Mouse (Mus musculus): ENCODE results near the gene Bag2.
"Not testable (repeated sequence)": the region's sequence is repeated elsewhere in the genome, so short reads cannot be mapped to it uniquely, and the experiment has no call there.

The Bag2 gene

DNA sequence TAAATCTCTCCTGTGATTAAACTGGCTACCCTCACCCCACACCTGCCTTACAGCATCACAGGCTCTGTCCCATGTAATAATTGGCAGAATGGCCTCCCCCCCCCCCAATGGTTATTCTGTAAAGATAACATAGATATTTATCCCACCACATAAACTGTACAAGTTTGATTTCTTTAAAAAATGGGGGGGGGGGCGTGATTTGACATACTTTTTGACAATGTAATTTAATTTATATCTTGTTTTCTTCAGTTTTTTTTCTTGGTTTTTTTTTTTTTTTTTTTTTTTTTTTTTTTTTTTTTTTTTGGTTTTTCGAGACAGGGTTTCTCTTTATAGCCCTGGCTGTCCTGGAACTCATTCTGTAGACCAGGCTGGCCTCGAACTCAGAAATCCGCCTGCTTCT is 7.9 kb downstream of the Bag2 start:
- not testable (repeated sequence) for DNase-seq (ENCODE audit: low read depth)

DNA sequence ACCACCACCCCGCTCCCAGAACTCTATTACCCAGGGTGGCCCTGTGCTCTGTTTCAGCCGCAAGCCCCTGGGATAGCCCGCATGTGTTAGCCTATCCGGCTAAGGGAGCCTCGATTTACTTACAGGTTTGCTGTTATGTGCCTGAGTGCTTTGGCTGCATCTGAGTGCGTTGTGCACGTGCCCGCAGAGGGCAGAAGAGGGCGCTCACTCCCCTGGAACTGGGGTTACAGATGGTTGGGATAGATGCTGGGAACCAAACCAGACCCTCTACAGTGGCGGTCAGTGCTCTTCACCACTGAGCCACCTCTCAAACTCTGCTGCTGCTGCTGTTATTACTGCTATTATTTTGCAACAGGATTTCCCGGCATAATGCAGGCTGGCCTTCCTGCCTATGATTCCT is 8.5 kb downstream of the Bag2 start:
- DNase-seq (ENCODE audit: low read depth) = no peak

DNA sequence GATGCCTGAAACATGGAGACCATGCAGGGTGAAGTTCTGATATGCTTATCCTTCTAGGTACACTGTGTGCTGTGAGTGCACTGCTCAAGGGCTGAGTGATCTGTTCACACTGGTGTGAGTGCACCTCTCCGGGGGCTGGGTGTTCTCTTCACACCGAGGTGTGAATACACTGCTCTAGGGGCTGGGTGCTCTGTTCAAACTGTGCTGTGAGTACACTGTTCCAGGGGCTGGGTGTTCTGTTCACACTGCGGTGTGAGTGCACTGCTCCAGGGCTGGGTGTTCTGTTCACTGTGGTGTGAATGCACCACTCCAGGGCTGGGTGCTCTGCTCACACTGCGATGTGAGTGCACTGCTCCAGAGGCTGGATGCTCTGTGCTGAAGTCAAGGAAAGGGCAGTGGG is 11.7 kb downstream of the Bag2 start:
- DNase-seq (ENCODE audit: low read depth) = no peak

DNA sequence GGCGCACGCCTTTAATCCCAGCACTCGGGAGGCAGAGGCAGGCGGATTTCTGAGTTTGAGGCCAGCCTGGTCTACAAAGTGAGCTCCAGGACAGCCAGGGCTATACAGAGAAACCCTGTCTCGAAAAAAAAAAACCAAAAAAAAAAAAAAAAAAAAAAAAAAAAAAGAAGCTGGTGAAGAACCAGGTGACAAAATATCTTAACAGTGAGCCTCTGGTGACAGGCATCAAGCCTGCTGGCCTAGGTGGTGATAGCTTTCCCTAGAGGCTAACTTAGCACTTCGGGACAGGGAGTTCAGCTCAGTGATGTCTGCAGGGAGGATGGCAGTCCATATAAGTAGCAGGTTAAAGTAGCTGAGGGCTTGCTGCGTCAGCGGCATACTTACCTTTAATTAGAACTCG is 12.8 kb downstream of the Bag2 start:
- not testable (repeated sequence) for DNase-seq (ENCODE audit: low read depth)

DNA sequence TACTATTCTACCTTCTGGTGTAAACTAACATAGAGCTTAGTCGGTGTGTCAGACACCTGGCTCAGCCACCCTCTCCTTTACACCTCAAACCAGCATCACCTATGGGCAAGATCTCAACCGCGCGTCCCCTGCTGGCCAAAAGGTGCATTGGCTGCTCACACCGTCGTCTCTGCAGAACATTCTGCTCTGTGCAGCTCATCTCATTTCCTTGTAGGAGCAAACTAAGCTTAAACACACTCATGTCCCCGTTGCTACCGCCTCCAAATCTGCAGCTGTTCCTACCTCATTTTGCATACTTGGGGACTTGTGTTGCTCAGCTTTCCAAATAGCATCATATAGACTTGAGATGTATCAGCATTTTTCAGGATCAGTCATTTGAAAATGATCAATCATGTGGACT is 14.7 kb downstream of the Bag2 start:
- peak; percentile 44 for DNase-seq (ENCODE audit: low read depth)

DNA sequence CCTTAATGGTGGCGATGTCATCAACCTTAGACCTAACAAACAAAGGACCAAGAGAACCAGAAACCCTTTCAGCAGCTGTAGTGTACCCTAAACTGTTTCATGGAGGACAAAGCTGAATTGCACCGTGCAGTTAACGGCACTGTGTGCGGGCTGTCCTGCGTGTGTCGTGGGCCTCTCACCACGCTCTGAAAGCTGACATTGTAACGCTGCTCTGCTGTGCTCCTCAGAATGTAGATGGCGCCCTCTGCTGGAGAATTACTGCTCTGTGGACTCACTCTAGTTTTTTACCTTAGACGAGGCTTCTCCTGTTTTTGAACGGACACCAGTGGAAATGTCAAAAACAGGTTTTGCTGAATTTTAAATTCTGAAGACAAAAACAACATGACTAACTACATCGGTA is 18.3 kb downstream of the Bag2 start:
- DNase-seq (ENCODE audit: low read depth) = peak; percentile 93

DNA sequence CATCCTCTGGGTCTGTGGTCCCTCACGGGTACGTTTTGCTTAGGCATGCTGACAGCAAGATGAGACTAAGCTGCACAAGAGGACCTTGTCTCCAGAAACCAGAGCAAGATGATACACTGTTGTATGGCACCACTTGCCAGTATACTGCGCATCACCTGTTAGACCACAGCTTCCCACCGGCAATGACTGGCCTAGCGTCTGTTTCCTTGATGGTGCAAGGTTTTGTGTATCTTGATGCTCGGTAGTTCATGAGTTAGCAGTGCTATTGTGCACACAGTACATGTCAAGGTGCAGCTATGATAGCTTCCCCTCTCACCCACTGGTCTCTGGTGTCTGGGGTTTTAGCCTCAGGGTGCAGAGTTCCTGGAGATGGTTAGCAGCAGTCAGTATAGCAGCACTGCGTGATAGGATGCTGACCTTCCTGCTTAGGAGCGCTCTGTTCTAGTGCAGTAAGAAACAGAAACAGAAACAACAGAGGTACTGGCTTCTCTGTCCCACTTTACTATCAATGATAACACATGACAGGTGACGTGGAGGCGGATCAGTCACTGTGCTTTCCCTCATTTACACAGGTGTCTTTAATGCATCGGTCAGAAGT is 18.8 kb downstream of the Bag2 start:
- no peak for DNase-seq (ENCODE audit: low read depth)

DNA sequence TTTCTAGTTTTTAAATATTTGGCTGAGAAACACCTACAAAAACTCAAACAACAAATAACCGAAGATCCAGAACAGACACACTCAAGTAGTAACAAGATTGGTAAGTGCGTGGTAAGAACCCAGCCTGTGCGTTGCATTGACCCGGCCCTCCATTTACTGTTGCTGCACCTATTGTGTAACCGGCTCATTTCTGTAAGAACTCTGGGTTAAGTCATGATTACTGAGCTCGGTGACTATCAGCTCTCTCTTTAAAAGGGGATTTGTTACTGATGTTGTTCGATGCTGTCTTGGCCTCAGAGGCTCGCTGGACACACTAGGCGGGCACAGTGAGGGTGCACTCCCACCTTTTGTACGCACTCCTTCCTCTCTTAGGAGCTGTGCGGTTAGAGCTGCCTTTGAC is 19.3 kb downstream of the Bag2 start:
- DNase-seq (ENCODE audit: low read depth) = no peak

DNA sequence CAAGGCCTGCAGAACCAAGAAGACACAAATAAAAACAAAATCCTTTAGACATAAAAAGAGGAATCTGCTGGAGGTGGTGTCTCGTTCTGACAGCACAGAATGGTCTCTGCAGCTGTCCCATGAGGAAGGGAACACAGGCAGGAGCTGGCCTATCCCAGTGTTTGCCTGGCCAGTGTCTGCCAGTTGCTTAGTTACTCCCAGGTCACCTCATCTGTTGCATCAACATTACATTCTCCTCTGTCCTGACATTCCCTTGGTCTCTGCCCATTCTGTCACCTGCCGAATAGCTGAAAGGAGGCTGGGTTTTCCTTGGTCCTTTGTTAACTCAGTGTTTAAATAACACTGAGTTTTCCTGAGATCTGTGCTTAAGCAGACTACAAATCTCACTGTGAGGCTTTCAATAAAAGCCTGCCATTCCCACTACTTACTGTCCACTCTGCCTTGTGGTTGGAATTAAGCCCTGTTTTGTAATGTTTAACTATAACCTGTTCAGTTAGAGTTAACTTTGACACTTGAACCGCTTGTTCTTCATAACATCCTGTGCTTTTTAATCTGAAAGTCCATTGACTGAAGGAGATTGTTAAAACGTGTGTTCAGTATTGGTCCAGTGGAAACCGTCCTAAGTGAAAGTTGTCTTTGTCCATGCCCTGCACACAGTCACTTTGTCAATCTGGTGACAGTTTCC is 23.5 kb downstream of the Bag2 start:
- no peak for DNase-seq (ENCODE audit: low read depth)

DNA sequence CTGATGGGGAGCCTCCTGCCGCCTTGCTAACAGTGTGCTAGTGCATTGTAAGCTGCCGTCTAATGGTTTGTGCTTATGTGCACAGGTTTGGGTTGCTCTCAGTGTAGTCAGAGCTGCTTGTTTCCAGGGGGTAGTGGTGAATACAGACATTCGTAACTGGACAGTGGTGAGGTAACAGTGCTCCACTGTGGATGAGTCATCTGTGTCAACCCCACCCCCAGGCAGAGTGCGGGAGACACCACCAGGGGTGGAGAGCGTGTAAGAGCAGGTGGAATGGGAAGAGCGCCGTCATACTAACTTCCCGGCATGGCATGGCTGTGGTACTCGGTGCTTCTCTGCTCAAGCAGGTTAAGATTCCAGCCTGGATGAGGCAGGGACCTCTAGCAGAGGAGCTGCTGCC is 24.6 kb downstream of the Bag2 start:
- peak; percentile 57 for DNase-seq (ENCODE audit: low read depth)

DNA sequence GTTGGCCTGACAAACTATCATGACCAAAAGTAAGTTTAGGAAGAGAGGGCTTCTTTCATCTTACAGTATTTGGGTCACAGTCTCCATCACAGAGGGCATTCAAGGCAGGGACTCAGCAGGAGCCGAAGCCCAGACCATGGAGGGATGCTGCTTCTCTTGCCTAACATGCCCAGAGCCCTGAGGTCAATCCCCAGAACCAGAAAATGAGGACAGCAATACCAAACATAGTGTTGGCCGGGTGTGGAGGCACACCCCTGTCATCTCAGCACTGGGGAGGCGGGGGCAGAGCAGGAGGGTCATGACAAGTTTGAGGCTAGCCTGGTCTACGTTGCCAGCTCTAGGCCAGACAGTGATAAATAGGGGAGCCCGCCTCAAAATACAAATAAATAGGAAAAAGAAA is 32.5 kb downstream of the Bag2 start:
- DNase-seq (ENCODE audit: low read depth) = no peak

DNA sequence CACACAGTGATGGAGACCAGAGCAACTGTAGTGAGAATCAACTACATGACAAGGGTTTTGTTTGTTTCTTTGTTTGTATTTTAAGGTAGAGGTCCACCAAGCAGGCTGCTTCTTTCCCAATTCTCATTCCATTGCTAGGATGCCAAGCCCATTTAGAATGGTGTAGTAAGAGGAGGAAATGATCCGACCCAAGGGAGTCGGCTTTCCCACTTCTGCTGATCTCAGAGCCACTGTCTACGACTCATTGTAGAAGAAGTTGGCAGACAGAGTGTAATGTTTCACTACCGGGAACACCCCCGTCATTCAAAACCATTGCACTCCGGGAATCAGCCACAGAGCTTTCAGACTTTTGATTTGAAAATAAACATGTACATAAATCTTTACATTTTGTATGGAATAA is 33.1 kb downstream of the Bag2 start:
- peak; percentile 89 for DNase-seq (ENCODE audit: low read depth)

DNA sequence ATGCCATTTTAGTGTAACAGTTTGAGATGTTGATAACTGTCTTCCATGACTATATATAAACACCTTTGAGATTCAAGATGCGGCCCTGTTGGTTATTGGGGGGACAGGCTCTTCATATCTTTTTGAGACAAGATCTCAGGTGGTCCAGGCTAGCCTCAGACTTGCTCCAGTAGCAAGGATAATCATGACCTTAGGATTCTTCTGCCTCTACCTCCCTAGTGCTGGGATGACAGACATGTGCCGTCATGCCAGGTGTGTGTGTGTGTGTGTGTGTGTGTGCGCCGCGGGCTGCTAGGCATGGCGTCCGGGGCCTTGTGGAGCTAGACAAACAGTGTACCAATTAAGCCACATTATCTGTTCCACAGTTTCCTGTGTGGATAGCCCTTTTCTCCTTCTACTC is 36.6 kb downstream of the Bag2 start:
- no peak for DNase-seq (ENCODE audit: low read depth)

DNA sequence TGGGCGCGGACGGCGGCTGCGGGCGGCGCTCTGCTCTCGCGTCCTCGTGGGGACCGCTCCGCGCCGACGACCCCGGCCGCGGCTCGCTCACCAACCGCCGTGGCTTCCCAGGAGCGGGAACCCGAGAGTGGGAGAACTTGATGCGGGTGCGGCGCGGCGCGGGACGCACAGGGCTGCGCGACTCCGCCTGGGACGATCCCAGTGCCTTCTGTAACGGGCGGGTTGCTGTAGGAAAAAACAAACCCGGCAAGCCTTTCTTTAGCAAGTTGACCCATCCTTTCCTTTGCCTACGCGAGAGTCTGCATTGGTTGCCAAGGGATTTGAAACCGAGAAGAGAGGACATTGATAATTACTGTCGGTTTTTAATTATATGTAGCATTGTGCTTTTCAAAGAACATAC is 37.4 kb downstream of the Bag2 start:
- peak; percentile 61 for DNase-seq (ENCODE audit: low read depth)

DNA sequence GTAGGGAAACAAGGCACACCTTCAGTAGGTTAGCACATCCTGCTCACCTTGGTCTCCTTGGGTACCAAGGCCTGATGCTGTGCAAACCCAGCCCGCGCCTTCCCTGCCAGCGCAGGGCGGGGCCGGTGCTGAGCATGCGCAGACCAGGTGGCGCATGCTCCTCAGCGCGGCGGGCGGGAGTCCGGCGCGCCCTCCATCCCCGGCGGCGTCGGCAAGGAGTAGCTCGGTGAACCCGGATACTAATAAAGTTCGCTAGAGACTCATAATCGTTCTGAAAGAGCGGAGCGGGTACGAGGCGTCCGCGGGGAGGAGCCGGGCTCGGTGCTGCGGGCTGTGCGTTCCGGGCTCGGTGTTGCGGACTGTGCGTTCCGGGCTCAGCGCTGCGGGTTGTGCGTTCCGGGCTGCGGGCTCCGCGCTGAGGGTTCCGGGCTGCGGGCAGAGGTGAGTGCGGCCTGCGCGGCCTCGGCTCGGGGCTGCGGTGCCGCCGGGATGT is 37.8 kb downstream of the Bag2 start, which contains the start of gene Rab23:
TSS of gene Rab23 (plus strand) at position 155 of the 493 bp plus-strand sequence.
- DNase-seq (ENCODE audit: low read depth) = peak; percentile 95

DNA sequence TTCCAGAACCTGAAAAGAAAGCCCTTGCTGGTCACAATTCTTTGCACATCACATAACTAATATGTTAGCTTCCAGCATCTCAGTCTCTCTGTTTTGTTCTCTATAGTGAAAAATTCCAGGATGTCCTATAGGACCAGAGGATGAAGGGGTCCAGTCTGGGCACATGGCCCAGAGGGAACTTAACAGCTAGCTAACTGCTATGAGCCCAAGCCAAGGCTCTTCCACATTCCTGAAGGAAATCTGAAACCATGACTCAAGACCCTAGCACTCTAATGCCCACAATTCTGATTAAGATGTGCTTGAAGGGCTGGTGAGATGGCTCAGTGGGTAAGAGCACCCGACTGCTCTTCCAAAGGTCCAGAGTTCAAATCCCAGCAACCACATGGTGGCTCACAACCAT is 40.0 kb downstream of the Bag2 start:
- DNase-seq (ENCODE audit: low read depth) = peak; percentile 79

DNA sequence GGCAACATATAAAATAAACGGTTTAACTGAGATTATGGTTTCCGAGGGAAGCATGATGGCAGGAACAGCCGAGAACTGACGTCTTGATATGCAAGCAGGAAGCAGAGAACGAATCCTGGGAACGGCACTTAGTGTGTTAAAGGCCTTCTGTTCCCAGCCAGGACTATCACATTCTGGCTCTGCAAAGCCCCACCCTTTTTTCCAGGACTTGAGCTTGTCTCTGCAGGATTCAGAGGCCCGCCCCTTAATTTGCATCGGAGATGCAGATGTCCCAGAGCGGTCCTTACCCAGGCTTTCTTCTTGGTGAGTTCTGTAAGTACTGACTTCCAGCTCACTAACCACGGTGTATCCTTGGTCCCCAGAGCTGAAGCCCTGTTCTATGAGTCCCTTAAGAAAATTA is 42.8 kb downstream of the Bag2 start:
- DNase-seq (ENCODE audit: low read depth) = no peak

DNA sequence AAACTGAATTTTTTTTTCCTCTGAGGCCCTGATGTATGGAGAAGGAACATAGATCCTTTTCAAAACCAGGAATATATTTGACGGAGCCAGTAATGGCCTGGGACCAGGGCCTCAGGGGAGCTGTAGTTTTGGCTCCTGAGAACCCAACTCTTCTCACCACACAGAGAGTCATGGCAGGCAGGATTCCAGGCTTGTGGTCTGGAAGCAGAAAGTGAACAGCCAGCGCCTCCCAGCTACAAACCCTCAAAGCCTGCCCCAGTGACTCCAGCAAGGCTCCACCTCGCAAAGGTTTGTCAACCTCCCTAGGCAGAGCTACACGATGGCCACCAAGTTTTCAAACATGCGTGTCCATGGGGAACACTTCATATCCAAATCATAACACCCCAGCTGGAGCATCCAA is 45.6 kb downstream of the Bag2 start:
- peak; percentile 65 for DNase-seq (ENCODE audit: low read depth)

DNA sequence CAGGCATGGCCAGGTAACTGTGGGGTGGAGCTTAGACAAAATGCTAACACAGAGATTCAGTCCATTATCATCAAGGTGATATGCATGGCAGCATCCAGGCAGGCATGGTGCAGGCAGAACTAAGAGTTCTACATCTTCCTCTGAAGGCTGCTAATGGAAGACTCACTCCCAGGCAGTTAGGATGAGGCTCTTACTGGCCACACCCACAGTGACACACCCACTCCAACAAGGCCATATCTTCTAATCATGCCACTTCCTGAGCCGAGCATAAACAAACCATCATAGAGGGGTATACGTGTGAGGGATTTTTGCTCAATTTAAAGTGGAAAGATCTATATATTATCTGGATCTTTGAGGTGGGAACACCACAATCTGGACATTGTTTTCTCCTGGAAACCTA is 48.0 kb downstream of the Bag2 start:
- DNase-seq (ENCODE audit: low read depth) = no peak

DNA sequence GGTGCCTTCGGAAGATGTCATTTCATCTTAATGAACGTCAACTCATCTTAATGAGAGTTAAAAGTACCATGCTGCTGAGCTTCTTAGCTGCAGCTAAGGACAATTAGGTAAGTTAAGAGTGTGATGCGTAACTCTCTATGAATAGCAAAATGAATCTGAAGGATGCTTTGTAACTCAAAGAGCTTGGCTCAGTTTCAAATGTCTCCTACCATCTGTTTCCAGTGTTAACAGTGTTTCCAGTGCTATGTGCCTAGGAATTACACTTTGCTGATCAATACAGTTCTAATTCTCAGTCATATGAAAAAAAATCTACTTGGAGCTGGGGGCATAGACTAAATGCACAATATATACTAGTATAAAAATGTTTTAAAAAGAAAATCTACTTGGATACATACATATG is 56.4 kb downstream of the Bag2 start:
- no peak for DNase-seq (ENCODE audit: low read depth)

DNA sequence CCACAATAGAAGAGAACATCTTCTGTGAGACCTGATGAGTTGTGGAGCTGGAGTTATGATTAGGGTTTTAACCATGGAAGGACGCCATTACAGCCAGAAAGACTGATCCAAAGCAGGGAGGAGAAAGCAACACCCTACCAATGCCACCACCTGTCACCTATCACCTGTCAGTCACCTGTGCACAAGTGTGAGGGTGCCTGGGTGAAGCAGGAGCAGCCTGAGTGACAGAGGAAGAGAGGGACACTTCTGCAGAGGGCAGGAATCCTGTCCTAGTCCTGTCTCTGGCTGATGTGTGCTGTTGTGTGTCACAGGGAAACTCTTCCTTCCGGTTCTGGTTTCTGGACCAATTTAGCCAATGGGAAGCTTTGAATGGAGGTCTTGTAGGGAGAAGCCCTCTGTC is 61.6 kb downstream of the Bag2 start:
- DNase-seq (ENCODE audit: low read depth) = no peak
